Mouse (Mus musculus) MEL (cell line): ENCODE measurements around the gene Fto. TPM values are rescaled to one million over a fixed set of nuclear protein-coding genes. Genes with fewer than 3 reads are reported as not detected.

Experiments
- DNase-seq: peaks from one replicate; pipeline ENCODE4 v3.0.0; 2011; ENCODE audit warnings: low read depth, low spot score
- H3K27ac ChIP-seq: 2 replicates; pipeline ENCODE4 v1.5.1; 2012; ENCODE audit warnings: low read depth, mild to moderate bottlenecking, control low read depth, low read length, moderate library complexity; ENCODE audit not compliant: control insufficient read depth
- H3K27me3 ChIP-seq, 2 experiments: fragments of 150-350 bp in 1 of 2; sonication (generic) in 1 of 2; 2 replicates each; pipeline ENCODE4 v1.6.1; 2012; ENCODE audit warnings: low read length in 2 of 2, mild to moderate bottlenecking in 2 of 2, improper control_type of control experiment in 1 of 2, moderate library complexity in 1 of 2; ENCODE audit not compliant: insufficient read depth in 2 of 2, control insufficient read depth in 1 of 2
- H3K36me3 ChIP-seq, 2 experiments: 2 replicates each; pipeline ENCODE4 v1.6.1; 2012 to 2014; ENCODE audit warnings: low read length in 2 of 2, improper control_type of control experiment in 1 of 2, inconsistent platforms in 1 of 2, mild to moderate bottlenecking in 1 of 2; ENCODE audit not compliant: insufficient read depth in 2 of 2, control insufficient read depth in 1 of 2
- H3K4me1 ChIP-seq, 2 experiments: fragments of 150-350 bp in 1 of 2; sonication (generic) in 1 of 2; 2 replicates each; pipeline ENCODE4 v1.6.1; 2012; ENCODE audit warnings: low read length in 2 of 2, improper control_type of control experiment in 1 of 2, mild to moderate bottlenecking in 1 of 2; ENCODE audit not compliant: insufficient read depth in 2 of 2, control insufficient read depth in 1 of 2
- H3K4me3 ChIP-seq, 2 experiments: fragments of 150-350 bp in 1 of 2; sonication (generic) in 1 of 2; 2 replicates each; pipeline ENCODE4 v1.5.1; 2012; ENCODE audit warnings: low read depth in 2 of 2, low read length in 2 of 2, mild to moderate bottlenecking in 2 of 2, moderate library complexity in 2 of 2, control low read depth in 1 of 2, improper control_type of control experiment in 1 of 2; ENCODE audit not compliant: control insufficient read depth in 1 of 2, insufficient read depth in 1 of 2
- H3K79me2 ChIP-seq: 2 replicates; pipeline ENCODE4 v1.6.1; 2012; ENCODE audit warnings: mild to moderate bottlenecking, low read length, moderate library complexity; ENCODE audit not compliant: control insufficient read depth, poor library complexity, insufficient read depth
- H3K9ac ChIP-seq: 2 replicates; pipeline ENCODE4 v1.6.1; 2012; ENCODE audit warnings: low read depth, mild to moderate bottlenecking, control low read depth, low read length, moderate library complexity; ENCODE audit not compliant: control insufficient read depth, poor library complexity, severe bottlenecking
- H3K9me3 ChIP-seq: fragments of 150-350 bp; sonication (generic); replicated peaks from 2 replicates; pipeline ENCODE4 v1.6.1; 2012; ENCODE audit warnings: mild to moderate bottlenecking, low read length, improper control_type of control experiment, moderate library complexity; ENCODE audit not compliant: insufficient read depth
- CHD1 ChIP-seq: IDR thresholded peaks from 2 replicates; pipeline ENCODE4 v1.6.1; 2012; ENCODE audit warnings: low read depth, mild to moderate bottlenecking, inconsistent platforms, low read length, improper control_type of control experiment
- E2F4 ChIP-seq: IDR thresholded peaks from 2 replicates; pipeline ENCODE4 v1.6.1; 2011; ENCODE audit warnings: low read depth, low read length, improper control_type of control experiment, borderline replicate concordance
- EP300 ChIP-seq, 2 experiments: IDR thresholded peaks; 2 replicates each; pipeline ENCODE4 v1.6.1; 2011; ENCODE audit warnings: improper control_type of control experiment in 2 of 2, low read length in 2 of 2, low read depth in 1 of 2, mild to moderate bottlenecking in 1 of 2
- ETS1 ChIP-seq: IDR thresholded peaks from 2 replicates; pipeline ENCODE4 v1.6.1; 2012; ENCODE audit warnings: low read depth, mild to moderate bottlenecking, inconsistent platforms, low read length, improper control_type of control experiment, moderate library complexity
- GABPA ChIP-seq: IDR thresholded peaks from 2 replicates; pipeline ENCODE4 v1.6.1; 2012; ENCODE audit warnings: low read depth, mild to moderate bottlenecking, inconsistent platforms, low read length, improper control_type of control experiment, moderate library complexity
- JUND ChIP-seq: IDR thresholded peaks from 2 replicates; pipeline ENCODE4 v1.6.1; 2011; ENCODE audit warnings: low read depth, mild to moderate bottlenecking, improper control_type of control experiment, low read length
- MAFK ChIP-seq: IDR thresholded peaks from 2 replicates; pipeline ENCODE4 v1.6.1; 2011; ENCODE audit warnings: low read depth, mild to moderate bottlenecking, low read length, improper control_type of control experiment, borderline replicate concordance
- MAZ ChIP-seq: IDR thresholded peaks from 2 replicates; pipeline ENCODE4 v1.6.1; 2012; ENCODE audit warnings: low read depth, mild to moderate bottlenecking, inconsistent platforms, low read length, improper control_type of control experiment
- MXI1 ChIP-seq: IDR thresholded peaks from 2 replicates; pipeline ENCODE4 v1.6.1; 2011; ENCODE audit warnings: mild to moderate bottlenecking, low read depth, low read length, improper control_type of control experiment
- MYC ChIP-seq: IDR thresholded peaks from 2 replicates; pipeline ENCODE4 v1.6.1; 2011; ENCODE audit warnings: low read depth, mild to moderate bottlenecking, low read length, improper control_type of control experiment, moderate library complexity
- NELFE ChIP-seq: IDR thresholded peaks from 2 replicates; pipeline ENCODE4 v1.6.1; 2011; ENCODE audit warnings: low read depth, low read length, improper control_type of control experiment
- POLR2AphosphoS2 ChIP-seq: IDR thresholded peaks from 2 replicates; pipeline ENCODE4 v1.6.1; 2011; ENCODE audit warnings: low read length, improper control_type of control experiment
- POLR2AphosphoS5 ChIP-seq: IDR thresholded peaks from 2 replicates; pipeline ENCODE4 v1.6.1; 2012; ENCODE audit warnings: low read depth, borderline replicate concordance, mild to moderate bottlenecking, inconsistent platforms, low read length, moderate library complexity, mixed read lengths
- RCOR1 ChIP-seq: IDR thresholded peaks from 2 replicates; pipeline ENCODE4 v1.6.1; 2012; ENCODE audit warnings: low read depth, mild to moderate bottlenecking, inconsistent platforms, low read length, improper control_type of control experiment
- SIN3A ChIP-seq: IDR thresholded peaks from 2 replicates; pipeline ENCODE4 v1.6.1; 2012; ENCODE audit warnings: low read length, improper control_type of control experiment, inconsistent platforms
- TBP ChIP-seq: IDR thresholded peaks from 2 replicates; pipeline ENCODE4 v1.8.0; 2011; ENCODE audit warnings: low read depth, low read length, improper control_type of control experiment
- TCF12 ChIP-seq: IDR thresholded peaks from 2 replicates; pipeline ENCODE4 v1.6.1; 2014; ENCODE audit warnings: low read depth, mild to moderate bottlenecking, inconsistent platforms, low read length, improper control_type of control experiment, moderate library complexity
- ZKSCAN1 ChIP-seq: IDR thresholded peaks from 2 replicates; pipeline ENCODE4 v1.6.1; 2012; ENCODE audit warnings: low read depth, mild to moderate bottlenecking, inconsistent platforms, low read length, improper control_type of control experiment, moderate library complexity
- polyA plus RNA-seq, 2 experiments: library from polyadenylated mRNA; stranded (reverse) in 1 of 2; unstranded in 1 of 2; fragments of >175 nt in 1 of 2; fragments of >200 nt in 1 of 2; gene quantifications; 2 replicates each; pipeline versions ENCODE4 v1.2.1 to v1.2.4; 2012; ENCODE audit warnings: low replicate concordance in 2 of 2, low read depth in 1 of 2; ENCODE audit not compliant: insufficient read length in 2 of 2, insufficient read depth in 1 of 2, missing spikeins in 1 of 2
- total RNA-seq: library from RNA; depleted of rRNA; stranded (reverse); fragments of 300-350 nt; gene quantifications from 2 replicates; pipeline ENCODE4 v1.2.3, GENCODE M21; 2012

Gene Fto
- total and polyA plus RNA-seq, 3 experiments, result 13.5 to 41.1 TPM; not detected in 1

DNA sequence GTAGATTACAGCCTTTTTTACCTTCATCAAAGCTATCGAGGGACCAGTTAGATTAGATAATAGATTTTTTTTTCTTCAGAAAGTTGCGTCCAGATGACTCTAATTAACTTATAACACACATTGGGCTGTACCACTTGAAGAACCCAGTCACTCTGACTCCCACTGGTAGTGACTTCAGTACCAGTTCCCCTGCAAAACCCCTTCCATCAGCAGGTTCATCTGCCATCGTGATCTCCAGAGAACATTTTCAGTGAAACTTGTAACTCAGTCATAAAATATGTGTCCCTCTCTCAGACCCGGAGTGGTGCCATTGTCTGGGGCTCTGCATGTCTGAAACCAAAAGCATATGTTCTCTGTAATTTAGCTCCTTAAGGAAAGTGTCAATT is 211.5 kb downstream of the Fto start:
- Histone ChIP-seq H3K9ac (no peak overlapping the region), H3K79me2 (no peaks in the 10 kb centered on the region), H3K27me3 (no peaks in the 10 kb centered on the region), H3K36me3 (peaks cover 0 to 18% of the 10 kb centered on the region in 2 experiments), H3K4me3 (no peak overlapping the region), H3K27ac (no peak overlapping the region; the same call in 1 of the 2 replicates), H3K9me3 (no peaks in the 10 kb centered on the region), H3K4me1 (peaks cover 17 to 23% of the 10 kb centered on the region in 2 experiments)
- TF ChIP-seq MAZ (no peak), POLR2AphosphoS2 (no peak), ZKSCAN1 (no peak), POLR2AphosphoS5 (no peak), MXI1 (no peak), SIN3A (no peak), GABPA (no peak), MYC (no peak)
- DNase-seq, result no peak

GRCm38 (mm10) chr8:91525342-91525817 is 212.1 kb downstream of the Fto start:
- no peaks in the 10 kb centered on the region for H3K79me2 ChIP-seq
- H3K27me3 ChIP-seq, result no peaks in the 10 kb centered on the region
- H3K4me1 ChIP-seq, result peaks cover 17 to 23% of the 10 kb centered on the region in 2 experiments
- no peak overlapping the region for H3K9ac ChIP-seq
- H3K27ac ChIP-seq, result no peak overlapping the region; the same call in 1 of the 2 replicates
- H3K9me3 ChIP-seq, result no peaks in the 10 kb centered on the region
- H3K36me3 ChIP-seq, result peaks cover 0 to 18% of the 10 kb centered on the region in 2 experiments
- TF ChIP-seq RCOR1 (no peak), MAFK (no peak), JUND (no peak), CHD1 (no peak), EP300 (IDR thresholded peaks at IDR 0.05; ENCODE audit: low read depth in 1 of 2, low read length in 2 of 2) (peak; percentile 6 to 68; a peak in 1 of 4 replicates), GABPA (no peak), SIN3A (0 out of 2 replicates have a peak, but pooled peaks have one; percentile 40), MAZ (peak; percentile 27; the same call in 1 of the 2 replicates), TCF12 (peak; percentile 47; the same call in 1 of the 2 replicates), NELFE (no peak), E2F4 (no peak), ETS1 (peak; percentile 50; the same call in 1 of the 2 replicates), TBP (no peak)
- DNase-seq, result no peak
- no peak overlapping the region for H3K4me3 ChIP-seq
